Mouse (Mus musculus) adrenal gland, postnatal 10 days (tissue): ENCODE results near the gene Nusap1. TPM values are rescaled to one million over a fixed set of nuclear protein-coding genes. Genes with fewer than 3 reads are reported as not detected.
"Not testable (repeated sequence)": the region's sequence is repeated elsewhere in the genome, so short reads cannot be mapped to it uniquely, and the experiment has no call there.

Experiments
- DNase-seq: peaks from one replicate; pipeline ENCODE4 v3.0.0; 2021; ENCODE audit warnings: mixed read lengths
- total RNA-seq, 2 experiments: library from RNA; stranded (reverse); gene quantifications; 2 replicates each; pipeline ENCODE4 v1.2.3; 2021

The Nusap1 gene
- total RNA-seq, 2 experiments from 2014 or later, result 13.2 to 14.5 TPM

GRCm38 (mm10) chr2:119644254-119644653 is 26.2 kb downstream of the Nusap1 start:
- no peak for DNase-seq

- peak; percentile 89 for DNase-seq
Measured at GRCm38 (mm10) chr2:119662220-119663182, 44.4 kb downstream of the Nusap1 start, which contains the start of gene Ndufaf1. TSS of gene Ndufaf1 (minus strand) at chr2:119662827.

GRCm38 (mm10) chr2:119665744-119666143 is 47.6 kb downstream of the Nusap1 start:
- not testable (repeated sequence) for DNase-seq

- DNase-seq, result no peak
Measured at GRCm38 (mm10) chr2:119669010-119669409, 50.9 kb downstream of the Nusap1 start.

- peak; percentile 99 for DNase-seq
Measured at GRCm38 (mm10) chr2:119674525-119675214, 56.6 kb downstream of the Nusap1 start, which contains the start of gene Rtf1. TSS of gene Rtf1 (plus strand) at chr2:119675068.

GRCm38 (mm10) chr2:119675215-119675784 is 57.2 kb downstream of the Nusap1 start:
- no peak for DNase-seq

- no peak for DNase-seq
Measured at GRCm38 (mm10) chr2:119675831-119676230, 57.7 kb downstream of the Nusap1 start.

- DNase-seq, result no peak
Measured at GRCm38 (mm10) chr2:119683706-119684105, 65.6 kb downstream of the Nusap1 start.

GRCm38 (mm10) chr2:119692003-119692701 is 74.1 kb downstream of the Nusap1 start:
- DNase-seq, result no peak

- DNase-seq, result no peak
Measured at GRCm38 (mm10) chr2:119694826-119695225, 76.7 kb downstream of the Nusap1 start.

GRCm38 (mm10) chr2:119696111-119696510 is 78.0 kb downstream of the Nusap1 start:
- no peak for DNase-seq

- no peak for DNase-seq
Measured at GRCm38 (mm10) chr2:119698472-119698871, 80.4 kb downstream of the Nusap1 start.

GRCm38 (mm10) chr2:119699962-119700361 is 81.9 kb downstream of the Nusap1 start:
- DNase-seq, result no peak

Other genes with a start within 250 kb of the Nusap1 start
- 10 to 100 TPM; 16.1 to 21.0 TPM for gene Ino80, start 140.6 kb upstream of the Nusap1 start, total RNA-seq
- 1 to 10 TPM in 1 of 2 experiments, under 1 TPM in 1; 0.79 to 1.1 TPM for gene Exd1, start 70.7 kb upstream of the Nusap1 start, total RNA-seq
- 100 to 1,000 TPM; 192 to 233 TPM for gene Chp1, start 70.6 kb upstream of the Nusap1 start, total RNA-seq
- 1 to 10 TPM; 5.8 to 6.1 TPM for gene Oip5, start 171 bp downstream of the Nusap1 start, total RNA-seq
- gene Ndufaf1, start 44.5 kb downstream of the Nusap1 start, total RNA-seq, result 10 to 100 TPM; 48.7 to 60.7 TPM
- 10 to 100 TPM; 23.1 to 27.0 TPM for gene Rtf1, start 56.8 kb downstream of the Nusap1 start, total RNA-seq
- 10 to 100 TPM in 1 of 2 experiments, 1 to 10 TPM in 1; 9.8 to 12.4 TPM for gene Itpka, start 124.0 kb downstream of the Nusap1 start, total RNA-seq
- 1 to 10 TPM in 1 of 2 experiments, under 1 TPM in 1; 0.57 to 1.3 TPM for gene Ltk, start 142.1 kb downstream of the Nusap1 start, total RNA-seq
- gene Rpap1, start 169.2 kb downstream of the Nusap1 start, total RNA-seq, result 10 to 100 TPM; 17.0 to 21.6 TPM
- 1 to 10 TPM; 6.0 to 8.8 TPM for gene Tyro3, start 179.4 kb downstream of the Nusap1 start, total RNA-seq